Mouse (Mus musculus) lung, embryonic 14.5 days (tissue): ENCODE measurements around the gene Rnf111. TPM values are rescaled to one million over a fixed set of nuclear protein-coding genes. Genes with fewer than 3 reads are reported as not detected.
A peak's percentile ranks its signal among the peaks of the same experiment; 100 is the strongest.
"Not testable (repeated sequence)": the region's sequence is repeated elsewhere in the genome, so short reads cannot be mapped to it uniquely, and the experiment has no call there.

Experiments
- ATAC-seq: fragments of 200-750 bp; cut with Nextera tagmentation; 2 replicates; pipeline ENCODE4 v1.8.0; 2017; ENCODE audit warnings: mild to moderate bottlenecking, moderate TSS enrichment, moderate library complexity; ENCODE audit not compliant: insufficient read depth
- DNase-seq: peaks from one replicate; pipeline ENCODE4 v3.0.0-alpha.2; 2015
- H3K27ac ChIP-seq: fragments of 300-500 bp; sonication (generic); 2 replicates; pipeline ENCODE4 v1.5.1; 2014; ENCODE audit warnings: low read depth, mild to moderate bottlenecking, moderate library complexity
- H3K27me3 ChIP-seq: fragments of 300-500 bp; sonication (generic); 2 replicates; pipeline ENCODE4 v1.6.1; 2014; ENCODE audit warnings: low read length, control low read depth; ENCODE audit not compliant: insufficient read depth
- H3K36me3 ChIP-seq: fragments of 300-500 bp; sonication (generic); 2 replicates; pipeline ENCODE4 v1.6.1; 2014; ENCODE audit warnings: control low read depth; ENCODE audit not compliant: insufficient read depth
- H3K4me1 ChIP-seq: fragments of 300-500 bp; sonication (generic); 2 replicates; pipeline ENCODE4 v1.6.1; 2014; ENCODE audit warnings: antibody characterized with exemption, control low read depth; ENCODE audit not compliant: insufficient read depth
- H3K4me2 ChIP-seq: fragments of 300-500 bp; sonication (generic); 2 replicates; pipeline ENCODE4 v1.6.1; 2014; ENCODE audit warnings: mild to moderate bottlenecking
- H3K4me3 ChIP-seq: fragments of 300-500 bp; sonication (generic); 2 replicates; pipeline ENCODE4 v1.5.1; 2014; ENCODE audit warnings: low read depth, low read length
- H3K9ac ChIP-seq: fragments of 300-500 bp; sonication (generic); 2 replicates; pipeline ENCODE4 v1.6.1; 2014
- H3K9me3 ChIP-seq: fragments of 300-500 bp; sonication (generic); 2 replicates; pipeline ENCODE4 v1.6.1; 2016; ENCODE audit warnings: low read depth, low read length, control low read depth
- CTCF ChIP-seq: IDR thresholded peaks from 2 replicates; pipeline ENCODE4 v1.5.1; 2016; ENCODE audit warnings: antibody characterized with exemption, low read depth
- WGBS: fragments of 180-500 bp; shearing (Covaris S2); extraction: QIAGEN DNeasy Blood & Tissue Kit; methylation state at CpG from one replicate; pipeline ENCODE4 v1.1.7; 2014; 5-methylcytosine and 5-hydroxymethylcytosine counted together
- polyA plus RNA-seq: library from polyadenylated mRNA; unstranded; fragments of >200 nt; fragmentation: Nextera tagmentation; extraction: Ambion mirVana; gene quantifications from 2 replicates; pipeline ENCODE4 v1.2.1, GENCODE M21; 2014

The Rnf111 gene
- polyA plus RNA-seq, 1 experiment from 2014 or later = 28.5 TPM

DNA sequence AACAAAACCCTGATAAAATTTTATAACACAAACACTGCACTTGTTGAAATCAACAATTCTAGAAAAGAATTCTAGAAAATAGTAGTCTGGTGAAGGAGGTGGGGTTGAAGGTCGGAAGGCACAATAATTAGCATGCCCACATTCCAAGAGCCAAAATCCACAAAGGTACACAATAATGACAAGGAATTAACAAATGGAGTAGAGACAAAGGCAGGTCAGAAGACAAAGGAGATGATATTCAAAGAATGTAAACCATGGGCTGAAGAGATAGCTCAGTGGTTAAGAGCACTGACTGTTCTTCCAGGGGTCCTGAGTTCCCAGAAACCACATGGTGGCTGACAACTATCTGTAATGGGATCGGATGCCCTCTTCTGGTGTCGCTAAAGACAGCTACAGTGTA, 26.3 kb downstream of the Rnf111 start:
- ATAC-seq = no peak
- peaks cover 41% of the 10 kb centered on the region for H3K36me3 ChIP-seq
- 81% methylated on average over 3 of the region's 3 CpGs for WGBS

GRCm38 (mm10) chr9:70475777-70476270, 27.7 kb downstream of the Rnf111 start:
- DNase-seq = no peak
- TF ChIP-seq CTCF = no peak
- WGBS = 89% methylated on average over 9 of the region's 9 CpGs
- no peak overlapping the region for H3K4me3 ChIP-seq
- peaks cover 44% of the 10 kb centered on the region for H3K36me3 ChIP-seq
- no peak for ATAC-seq
- H3K4me1 ChIP-seq = no peaks in the 10 kb centered on the region
- no peak overlapping the region for H3K4me2 ChIP-seq
- H3K9ac ChIP-seq = no peak overlapping the region
- no peaks in the 10 kb centered on the region for H3K27me3 ChIP-seq
- H3K9me3 ChIP-seq = no peaks in the 10 kb centered on the region
- no peak overlapping the region for H3K27ac ChIP-seq

More for the DNA sequence above, 26.3 kb downstream of the Rnf111 start:
- Histone ChIP-seq H3K9me3 (no peaks in the 10 kb centered on the region), H3K27me3 (no peaks in the 10 kb centered on the region), H3K4me3 (no peak overlapping the region), H3K27ac (no peak overlapping the region), H3K4me1 (no peaks in the 10 kb centered on the region), H3K9ac (no peak overlapping the region), H3K4me2 (no peak overlapping the region)
- no peak for DNase-seq
- no peak for TF ChIP-seq CTCF

DNA sequence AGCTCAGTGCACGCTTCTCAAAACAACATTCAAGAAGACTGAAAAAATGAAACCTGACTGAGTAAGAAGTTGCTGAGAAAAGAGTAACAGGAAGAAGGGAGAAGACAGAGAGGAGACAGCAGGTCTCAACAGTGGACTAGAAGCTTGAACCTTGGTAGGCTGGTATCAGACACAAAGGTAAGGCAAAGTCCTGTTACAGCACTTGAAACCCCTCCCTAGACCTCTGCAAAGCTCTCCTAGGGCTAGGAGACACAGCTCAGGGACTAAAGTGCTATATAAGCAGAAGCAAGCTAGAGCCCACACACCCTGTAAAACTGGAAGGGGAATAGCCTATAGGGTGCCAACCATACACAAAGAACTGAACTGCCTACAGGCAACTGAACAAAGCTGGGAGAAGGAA, 30.1 kb downstream of the Rnf111 start:
- ATAC-seq = no peak
- no peak for DNase-seq
- Histone ChIP-seq H3K9ac (no peak overlapping the region), H3K27ac (no peak overlapping the region), H3K4me2 (no peak overlapping the region), H3K9me3 (no peaks in the 10 kb centered on the region), H3K27me3 (no peaks in the 10 kb centered on the region), H3K4me3 (no peak overlapping the region), H3K4me1 (no peaks in the 10 kb centered on the region), H3K36me3 (peaks cover 41% of the 10 kb centered on the region)
- TF ChIP-seq CTCF = no peak
- WGBS = 88% methylated on average over 1 of the region's 1 CpGs

GRCm38 (mm10) chr9:70463091-70463490, 40.4 kb downstream of the Rnf111 start:
- not testable (repeated sequence) for H3K27ac ChIP-seq, H3K4me2 ChIP-seq, H3K9me3 ChIP-seq, H3K4me3 ChIP-seq, DNase-seq, H3K9ac ChIP-seq, H3K4me1 ChIP-seq, ATAC-seq, H3K27me3 ChIP-seq
- WGBS = 97% methylated on average over 13 of the region's 13 CpGs
- peaks cover 17% of the 10 kb centered on the region for H3K36me3 ChIP-seq

DNA sequence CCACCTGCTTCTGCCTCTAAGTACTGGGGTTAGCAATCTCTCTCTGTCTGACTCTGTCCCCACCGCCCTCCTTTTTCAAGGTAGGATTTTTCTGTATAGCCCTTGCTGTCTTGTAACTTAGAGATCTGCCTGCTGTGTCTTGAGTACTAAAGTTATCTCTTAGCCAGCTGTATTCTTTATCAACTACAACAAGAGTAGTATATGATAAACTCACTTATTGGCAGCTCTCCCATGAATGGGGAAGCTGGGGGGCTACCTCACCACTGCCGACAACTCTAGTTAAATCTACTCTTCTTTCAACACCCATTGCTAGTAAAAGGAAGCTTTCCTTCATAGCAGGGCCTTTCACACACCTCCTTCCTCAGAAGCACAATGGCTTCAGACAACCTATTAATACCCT, 51.2 kb downstream of the Rnf111 start:
- Histone ChIP-seq H3K4me1 (no peaks in the 10 kb centered on the region), H3K27me3 (no peaks in the 10 kb centered on the region), H3K36me3 (peaks cover 79% of the 10 kb centered on the region), H3K9me3 (no peaks in the 10 kb centered on the region), H3K9ac (no peak overlapping the region), H3K27ac (no peak overlapping the region), H3K4me2 (no peak overlapping the region), H3K4me3 (no peak overlapping the region)
- WGBS = 84% methylated on average over 2 of the region's 2 CpGs
- ATAC-seq (no peak), DNase-seq (no peak)
- no peak for TF ChIP-seq CTCF

DNA sequence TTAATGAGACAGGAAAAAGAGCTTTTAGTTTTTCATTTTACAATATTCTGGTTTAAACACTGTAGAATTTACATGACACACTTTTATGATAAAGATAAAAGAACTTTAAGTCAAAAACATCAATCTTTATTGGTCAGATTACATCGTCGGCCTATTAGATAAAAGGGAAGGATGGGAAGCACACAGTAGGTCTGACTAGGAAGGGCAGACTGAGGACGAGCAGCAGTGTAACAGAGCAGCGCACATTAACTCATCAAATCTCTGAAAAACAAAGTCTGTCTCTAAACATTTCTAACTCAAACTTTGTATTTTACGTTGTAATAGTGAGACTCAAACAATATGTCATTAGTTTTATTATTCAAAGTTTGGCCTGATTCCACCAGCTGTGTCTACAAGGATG, 54.5 kb downstream of the Rnf111 start:
- WGBS = 87% methylated on average over 5 of the region's 5 CpGs
- peak; percentile 7 for DNase-seq
- TF ChIP-seq CTCF = no peak
- Histone ChIP-seq H3K4me2 (no peak overlapping the region), H3K4me1 (no peaks in the 10 kb centered on the region), H3K9ac (no peak overlapping the region), H3K27ac (no peak overlapping the region), H3K36me3 (peaks cover 72% of the 10 kb centered on the region), H3K4me3 (no peak overlapping the region), H3K27me3 (no peaks in the 10 kb centered on the region), H3K9me3 (no peaks in the 10 kb centered on the region)
- ATAC-seq = no peak

DNA sequence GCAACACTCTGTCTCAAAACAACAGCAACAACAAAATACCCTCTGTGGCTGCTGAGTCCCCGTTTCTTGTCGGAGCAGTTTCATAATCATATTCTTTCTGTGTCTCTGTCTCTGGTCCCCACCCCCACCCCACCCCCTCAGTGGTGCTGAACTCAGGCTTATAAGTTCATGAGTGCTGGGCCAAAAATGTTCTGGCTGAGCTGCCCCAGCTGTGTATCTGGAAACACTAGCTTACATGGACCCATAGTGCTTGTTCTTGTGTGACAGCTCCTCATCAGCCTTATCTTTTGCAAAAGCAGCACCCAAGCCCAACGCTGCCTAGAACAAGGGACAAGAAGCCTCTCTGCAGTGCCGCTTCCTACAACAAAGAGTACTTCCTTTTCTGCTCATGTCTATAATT, 63.6 kb downstream of the Rnf111 start:
- no peak for ATAC-seq
- WGBS = 90% methylated on average over 4 of the region's 4 CpGs

DNA sequence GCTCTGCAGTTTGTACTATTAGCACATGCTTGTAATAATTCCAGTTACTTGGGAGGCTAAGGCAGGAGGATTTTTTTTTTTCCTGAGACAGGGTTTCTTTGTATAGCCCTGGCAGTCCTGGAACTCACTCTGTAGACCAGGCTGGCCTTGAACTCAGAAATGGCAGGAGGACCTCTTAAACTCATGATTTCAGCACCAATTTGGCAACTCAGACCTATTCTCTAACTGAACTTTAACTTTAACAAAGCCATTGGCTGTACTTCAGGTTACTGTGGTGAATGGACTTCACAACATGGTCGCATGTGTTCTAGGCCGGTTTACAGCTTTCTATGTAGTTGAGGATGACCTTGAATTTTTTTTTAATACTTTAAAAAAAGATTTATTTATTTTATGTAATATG, 80.9 kb downstream of the Rnf111 start:
- Histone ChIP-seq H3K4me3 (no peak overlapping the region), H3K4me2 (no peak overlapping the region), H3K4me1 (no peaks in the 10 kb centered on the region), H3K36me3 (peaks cover 44% of the 10 kb centered on the region), H3K27me3 (no peaks in the 10 kb centered on the region), H3K27ac (no peak overlapping the region), H3K9ac (no peak overlapping the region), H3K9me3 (no peaks in the 10 kb centered on the region)
- TF ChIP-seq CTCF = no peak
- ATAC-seq (no peak), DNase-seq (no peak)
- WGBS = 90% methylated on average over 2 of the region's 2 CpGs

More for the DNA sequence above, 63.6 kb downstream of the Rnf111 start:
- Histone ChIP-seq H3K4me2 (no peak overlapping the region), H3K27ac (no peak overlapping the region), H3K4me3 (no peak overlapping the region), H3K36me3 (peaks cover 78% of the 10 kb centered on the region), H3K4me1 (no peaks in the 10 kb centered on the region), H3K27me3 (no peaks in the 10 kb centered on the region), H3K9me3 (no peaks in the 10 kb centered on the region), H3K9ac (no peak overlapping the region)
- no peak for TF ChIP-seq CTCF
- DNase-seq = peak; percentile 37
